ENCODE assay signal across 10 mouse cellular contexts in the genomic region with DNA sequence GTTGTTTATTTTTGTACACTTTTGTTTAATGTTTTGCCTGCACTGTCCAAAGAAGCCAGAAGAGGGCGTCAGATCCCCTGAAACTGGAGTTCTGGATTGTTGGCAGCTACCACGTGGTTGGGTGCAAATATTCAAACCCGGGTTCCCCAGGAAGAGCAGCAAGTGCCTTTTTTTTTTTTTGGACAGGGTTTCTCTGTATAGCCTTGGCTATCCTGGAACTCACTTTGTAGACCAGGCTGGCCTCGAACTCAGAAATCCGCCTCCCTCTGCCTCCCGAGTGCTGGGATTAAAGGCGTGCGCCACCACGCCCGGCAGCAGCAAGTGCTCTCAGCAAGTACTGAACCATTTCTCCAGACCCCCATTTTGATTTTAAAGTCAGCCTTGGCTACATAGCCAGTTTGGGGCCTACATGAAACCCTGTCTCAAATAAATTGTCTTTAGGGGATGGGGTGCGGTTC. TPM values are rescaled to one million over a fixed set of nuclear protein-coding genes. Genes with fewer than 3 reads are reported as not detected.
A peak's percentile ranks its signal among the peaks of the same experiment; 100 is the strongest.
DNase-seq lines count a peak whose midpoint lies in the region; ATAC-seq and TF ChIP-seq lines count a peak whose summit lies in the region.
"Not testable (repeated sequence)": the region's sequence is repeated elsewhere in the genome, so short reads cannot be mapped to it uniquely, and the experiment has no call there.
"Had no signal": no experiment of that assay in that cellular context is flagged by ENCODE, and none has a peak within 500 bp of the region (broad histone marks: within the 10 kb centered on the region; RNA-seq: fewer than 3 reads in every experiment).

No protein-coding gene starts in this region.

- not testable (repeated sequence) for ATAC-seq in hindbrain, postnatal 0 days; limb, embryonic 11.5 days (ENCODE audit: insufficient number of reproducible peaks, low FRiP score, low TSS enrichment, low read depth)

- H3K4me1 ChIP-seq in hindbrain, postnatal 0 days (ENCODE audit: insufficient read depth, low read length); limb, embryonic 11.5 days (ENCODE audit: control insufficient read depth, insufficient read depth, low read length): not testable (repeated sequence)

- H3K4me2 ChIP-seq in hindbrain, postnatal 0 days (ENCODE audit: low read depth, low read length): not testable (repeated sequence)
- peak overlapping the region; percentile 35; the same call in 1 of the 2 replicates for H3K4me2 ChIP-seq in limb, embryonic 11.5 days (ENCODE audit: low read depth, severe bottlenecking)

- TF ChIP-seq CTCF in hindbrain, postnatal 0 days (IDR thresholded peaks at IDR 0.05; ENCODE audit: low read depth): peak; percentile 29

- not testable (repeated sequence) for H3K27ac ChIP-seq in hindbrain, postnatal 0 days; limb, embryonic 11.5 days (replicated peaks; ENCODE audit: low read depth, low read length)

- not testable (repeated sequence) for H3K9ac ChIP-seq in hindbrain, postnatal 0 days (replicated peaks; ENCODE audit: low read length)
- peak overlapping the region; percentile 61 for H3K9ac ChIP-seq in limb, embryonic 11.5 days (ENCODE audit: low read length)

- WGBS in hindbrain, postnatal 0 days: 77% methylated on average over 11 of the region's 11 CpGs
- 74% methylated on average over 11 of the region's 11 CpGs for WGBS in limb, embryonic 11.5 days

- not testable (repeated sequence) for H3K27me3 ChIP-seq in hindbrain, postnatal 0 days (ENCODE audit: insufficient read depth, low read length); limb, embryonic 11.5 days (ENCODE audit: control insufficient read depth, insufficient read depth, low read length)

- H3K4me3 ChIP-seq in hindbrain, postnatal 0 days (ENCODE audit: low read length); limb, embryonic 11.5 days (ENCODE audit: low read depth, low read length): not testable (repeated sequence)

- DNase-seq in ZHBTc4 (ENCODE audit: low read depth, low spot score): peak; percentile 84
- DNase-seq in cerebellum, postnatal 14 days: peak; percentile 49 to 71
- DNase-seq in gastrocnemius, postnatal 25 days: peak; percentile 37
- DNase-seq in hindbrain, postnatal 0 days (ENCODE audit: low spot score); limb, embryonic 11.5 days (ENCODE audit: low spot score): not testable (repeated sequence)
- DNase-seq in lung, postnatal 25 days (ENCODE audit: low spot score): peak; percentile 61
- DNase-seq in spleen, postnatal 4 days (ENCODE audit: low spot score in 2 of 2): peak; percentile 71 to 87

- H3K36me3 ChIP-seq in hindbrain, postnatal 0 days (ENCODE audit: insufficient read depth, low read length); limb, embryonic 11.5 days (ENCODE audit: control insufficient read depth, insufficient read depth, low read length): not testable (repeated sequence)

- not testable (repeated sequence) for H3K9me3 ChIP-seq in hindbrain, postnatal 0 days (ENCODE audit: low read length); limb, embryonic 11.5 days (ENCODE audit: control insufficient read depth, low read length)

RNA-seq across cellular contexts. Expression of a gene that starts 45.4 kb away (rescaled TPM):
- total RNA-seq in gastrocnemius, postnatal 25 days (2021): not detected
- not detected in 2 replicates for total RNA-seq in hindbrain, postnatal 0 days (2014; rRNA removed)
- not detected in 2 replicates for polyA plus RNA-seq in hindbrain, postnatal 0 days (2015; fragmentation: Nextera tagmentation; extraction: Ambion mirVana)
- polyA plus RNA-seq in limb, embryonic 11.5 days (2014; fragmentation: Nextera tagmentation; extraction: Ambion mirVana): not detected in 2 replicates
- total RNA-seq: common myeloid progenitor, adult 5-6 weeks; gastrocnemius, postnatal 4 days; left cerebral cortex, adult 18-20 months had no signal

RNA-seq across cellular contexts. Expression of a gene that starts 45.5 kb away (rescaled TPM):
- total RNA-seq in gastrocnemius, postnatal 25 days (2021): not detected
- 0.16 TPM in 1 of 2 replicates, not detected in the other for total RNA-seq in hindbrain, postnatal 0 days (2014; rRNA removed)
- 0.16 and 0.24 TPM in 2 replicates for polyA plus RNA-seq in hindbrain, postnatal 0 days (2015; fragmentation: Nextera tagmentation; extraction: Ambion mirVana)
- polyA plus RNA-seq in limb, embryonic 11.5 days (2014; fragmentation: Nextera tagmentation; extraction: Ambion mirVana): 0.12 and 0.40 TPM in 2 replicates
- total RNA-seq: common myeloid progenitor, adult 5-6 weeks; gastrocnemius, postnatal 4 days; left cerebral cortex, adult 18-20 months had no signal

RNA-seq across cellular contexts. Expression of a gene that starts 55.0 kb away (rescaled TPM):
- 100 to 1,000 TPM; 100 to 129 TPM for total RNA-seq in gastrocnemius, postnatal 25 days (2021)
- 619 and 723 TPM in 2 replicates for total RNA-seq in hindbrain, postnatal 0 days (2014; rRNA removed)
- polyA plus RNA-seq in hindbrain, postnatal 0 days (2015; fragmentation: Nextera tagmentation; extraction: Ambion mirVana): 1,399 and 1,474 TPM in 2 replicates
- polyA plus RNA-seq in limb, embryonic 11.5 days (2014; fragmentation: Nextera tagmentation; extraction: Ambion mirVana): 4,370 and 4,506 TPM in 2 replicates
